Mouse (Mus musculus) cerebellum, adult 2 months (tissue): Measurements from ENCODE around the gene Hist2h2ac.

ENCODE experiments used
- CTCF ChIP-seq: fragments of 200-500 bp; IDR thresholded peaks from 2 replicates; pipeline ENCODE4 v1.5.1; 2011; ENCODE audit warnings: low read depth, mild to moderate bottlenecking, control low read depth, low read length, moderate library complexity, borderline replicate concordance; ENCODE audit not compliant: insufficient read depth
- POLR2A ChIP-seq: fragments of 200-500 bp; IDR thresholded peaks from 2 replicates; pipeline ENCODE4 v1.6.1; 2011; ENCODE audit warnings: low read length, control low read depth, borderline replicate concordance; ENCODE audit not compliant: insufficient read depth

DNA sequence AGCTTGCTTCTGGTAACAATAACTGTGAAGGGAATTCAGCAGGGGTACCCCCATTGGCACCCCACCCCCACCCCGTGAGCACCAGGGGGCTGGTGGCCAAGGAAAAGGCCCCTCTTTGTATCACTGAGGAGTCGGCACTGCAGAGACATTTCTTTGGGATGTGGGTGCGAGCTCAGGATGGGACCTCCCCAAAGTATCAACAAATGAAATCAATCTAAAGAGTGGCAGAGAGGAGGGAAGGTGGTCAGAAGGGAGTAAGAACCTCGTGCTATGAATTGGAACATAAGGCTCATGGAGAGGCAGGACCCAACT is 28.3 kb upstream of the Hist2h2ac start:
- TF ChIP-seq POLR2A (no peak), CTCF (no peak)
